Mouse (Mus musculus) neural tube, embryonic 13.5 days (tissue): ENCODE measurements at regions not wholly inside any gene's neighbourhood (a gene's known extent, or its start where the extent isn't known, plus 50 kb on each side); places are given as distances from the start of the nearest gene placed in this dataset.

ENCODE experiments used
- ATAC-seq: fragments of 200-750 bp; cut with Nextera tagmentation; 2 replicates; pipeline ENCODE4 v1.8.0; 2017; ENCODE audit warnings: low read depth, mild to moderate bottlenecking, moderate TSS enrichment, moderate library complexity
- H3K27ac ChIP-seq: fragments of 300-500 bp; sonication (generic); replicated peaks from 2 replicates; pipeline ENCODE4 v1.5.1; 2015; ENCODE audit warnings: moderate library complexity, mild to moderate bottlenecking, inconsistent platforms
- H3K27me3 ChIP-seq: fragments of 300-500 bp; sonication (generic); 2 replicates; pipeline ENCODE4 v1.6.1; 2015; ENCODE audit warnings: mild to moderate bottlenecking, inconsistent platforms
- H3K36me3 ChIP-seq: fragments of 300-500 bp; sonication (generic); 2 replicates; pipeline ENCODE4 v1.6.1; 2015; ENCODE audit warnings: mild to moderate bottlenecking, inconsistent platforms
- H3K4me1 ChIP-seq: fragments of 300-500 bp; sonication (generic); replicated peaks from 2 replicates; pipeline ENCODE4 v1.6.1; 2015; ENCODE audit warnings: inconsistent platforms
- H3K4me2 ChIP-seq: fragments of 300-500 bp; sonication (generic); 2 replicates; pipeline ENCODE4 v1.6.1; 2015; ENCODE audit warnings: inconsistent platforms, mild to moderate bottlenecking, moderate library complexity
- H3K4me3 ChIP-seq: fragments of 300-500 bp; sonication (generic); 2 replicates; pipeline ENCODE4 v1.5.1; 2015; ENCODE audit warnings: mild to moderate bottlenecking, inconsistent platforms
- H3K9ac ChIP-seq: fragments of 300-500 bp; sonication (generic); 2 replicates; pipeline ENCODE4 v1.6.1; 2015; ENCODE audit warnings: moderate library complexity, mild to moderate bottlenecking, inconsistent platforms
- H3K9me3 ChIP-seq: fragments of 300-500 bp; sonication (generic); 2 replicates; pipeline ENCODE4 v1.6.1; 2016; ENCODE audit warnings: inconsistent platforms
- WGBS: fragments of 180-500 bp; shearing (Covaris S2); methylation state at CpG from one replicate; pipeline ENCODE4 v1.1.7; 2015; 5-methylcytosine and 5-hydroxymethylcytosine counted together

- no peak overlapping the region for H3K9ac ChIP-seq
- no peak for ATAC-seq
- no peak overlapping the region for H3K27ac ChIP-seq
- H3K9me3 ChIP-seq: peaks cover 6% of the 10 kb centered on the region; the same call in 1 of the 2 replicates
- H3K36me3 ChIP-seq: no peaks in the 10 kb centered on the region
- no peaks in the 10 kb centered on the region for H3K4me1 ChIP-seq
- no peak overlapping the region for H3K4me3 ChIP-seq
- H3K4me2 ChIP-seq: no peak overlapping the region
- H3K27me3 ChIP-seq: no peaks in the 10 kb centered on the region
- 43% methylated on average over 8 of the region's 8 CpGs for WGBS
Measured at GRCm38 (mm10) chr4:9103958-9104357, 865.1 kb upstream of the Car8 start.

DNA sequence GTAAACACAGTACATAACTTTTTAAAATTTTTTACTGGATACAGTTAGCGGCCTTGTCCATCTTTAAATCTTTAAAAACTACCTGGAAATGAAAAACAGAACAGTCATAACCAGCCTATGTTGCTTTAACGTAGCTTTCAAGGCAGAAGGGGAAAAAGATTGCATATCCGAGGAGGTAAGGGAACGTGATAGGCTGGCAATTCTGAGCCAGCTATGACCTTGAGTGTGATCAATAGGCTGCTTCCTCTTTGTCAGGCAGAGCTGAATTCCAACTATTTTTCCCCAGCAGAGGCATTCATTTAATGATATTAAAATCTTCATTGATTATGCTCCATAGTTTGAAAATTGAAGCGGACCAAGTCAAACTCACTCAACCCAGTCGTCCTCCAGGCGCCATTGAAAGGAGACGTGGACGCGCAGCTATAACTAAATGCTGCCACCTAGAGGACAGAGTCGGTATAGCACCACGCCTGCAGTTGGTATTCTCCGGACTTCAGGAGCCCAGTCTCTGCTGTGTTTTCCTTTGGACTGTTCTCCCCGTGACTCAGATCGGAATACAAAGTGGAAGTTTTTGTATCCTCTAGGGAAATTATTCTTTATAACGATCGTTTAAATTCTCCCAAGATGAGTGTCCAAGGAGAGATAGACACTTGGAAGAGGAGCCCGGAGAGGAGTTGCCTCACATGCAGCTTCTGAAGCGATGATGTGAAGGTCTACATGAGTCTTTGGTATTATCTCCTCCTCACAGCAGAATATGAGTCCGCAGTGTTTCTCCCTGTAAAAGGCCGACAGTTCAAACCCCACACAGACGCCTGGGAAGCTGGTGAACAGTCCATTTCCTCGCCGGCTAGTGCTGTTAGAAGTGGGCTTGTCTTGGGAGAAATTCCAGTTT lies 858.2 kb upstream of the Car8 start:
- Histone ChIP-seq H3K36me3 (no peaks in the 10 kb centered on the region), H3K4me3 (no peak overlapping the region), H3K9ac (no peak overlapping the region), H3K27me3 (no peaks in the 10 kb centered on the region), H3K9me3 (no peaks in the 10 kb centered on the region), H3K4me1 (peaks cover 27% of the 10 kb centered on the region), H3K27ac (no peak overlapping the region), H3K4me2 (peak overlapping the region; percentile 41)
- 27% methylated on average over 24 of the region's 24 CpGs for WGBS
- ATAC-seq: peak; percentile 41; the same call in 1 of the 2 replicates

- H3K27me3 ChIP-seq: no peaks in the 10 kb centered on the region
- peaks cover 27% of the 10 kb centered on the region for H3K4me1 ChIP-seq
- no peak overlapping the region for H3K27ac ChIP-seq
- no peaks in the 10 kb centered on the region for H3K9me3 ChIP-seq
- no peak overlapping the region for H3K4me2 ChIP-seq
- H3K9ac ChIP-seq: no peak overlapping the region
- 60% methylated on average over 2 of the region's 2 CpGs for whole genome bisulfite sequencing
- no peak overlapping the region for H3K4me3 ChIP-seq
- peak; percentile 29; the same call in 1 of the 2 replicates for ATAC-seq
- no peaks in the 10 kb centered on the region for H3K36me3 ChIP-seq
Measured at GRCm38 (mm10) chr4:9096274-9096673, 857.4 kb upstream of the Car8 start.

GRCm38 (mm10) chr4:9095646-9096045 lies 856.8 kb upstream of the Car8 start:
- Histone ChIP-seq H3K4me2 (no peak overlapping the region), H3K4me3 (no peak overlapping the region), H3K4me1 (peaks cover 27% of the 10 kb centered on the region), H3K9ac (no peak overlapping the region), H3K27me3 (no peaks in the 10 kb centered on the region), H3K36me3 (no peaks in the 10 kb centered on the region), H3K27ac (no peak overlapping the region), H3K9me3 (no peaks in the 10 kb centered on the region)
- ATAC-seq: no peak
- 58% methylated on average over 7 of the region's 7 CpGs for WGBS

- Histone ChIP-seq H3K4me1 (peaks cover 27% of the 10 kb centered on the region), H3K27ac (no peak overlapping the region; the same call in 1 of the 2 replicates), H3K9me3 (no peaks in the 10 kb centered on the region), H3K36me3 (no peaks in the 10 kb centered on the region), H3K4me2 (peak overlapping the region; percentile 33), H3K9ac (no peak overlapping the region), H3K4me3 (no peak overlapping the region), H3K27me3 (no peaks in the 10 kb centered on the region)
- 14% methylated on average over 10 of the region's 10 CpGs for WGBS
- ATAC-seq: peak; percentile 68
Measured at GRCm38 (mm10) chr4:9094522-9094921, 855.7 kb upstream of the Car8 start.

- ATAC-seq: peak; percentile 41; the same call in 1 of the 2 replicates
- Histone ChIP-seq H3K4me3 (no peak overlapping the region), H3K27me3 (no peaks in the 10 kb centered on the region), H3K36me3 (no peaks in the 10 kb centered on the region), H3K9me3 (no peaks in the 10 kb centered on the region), H3K4me2 (no peak overlapping the region), H3K4me1 (peaks cover 27% of the 10 kb centered on the region), H3K27ac (no peak overlapping the region; the same call in 1 of the 2 replicates), H3K9ac (no peak overlapping the region)
- 36% methylated on average over 6 of the region's 6 CpGs for WGBS
Measured at GRCm38 (mm10) chr4:9094076-9094475, 855.2 kb upstream of the Car8 start.

DNA sequence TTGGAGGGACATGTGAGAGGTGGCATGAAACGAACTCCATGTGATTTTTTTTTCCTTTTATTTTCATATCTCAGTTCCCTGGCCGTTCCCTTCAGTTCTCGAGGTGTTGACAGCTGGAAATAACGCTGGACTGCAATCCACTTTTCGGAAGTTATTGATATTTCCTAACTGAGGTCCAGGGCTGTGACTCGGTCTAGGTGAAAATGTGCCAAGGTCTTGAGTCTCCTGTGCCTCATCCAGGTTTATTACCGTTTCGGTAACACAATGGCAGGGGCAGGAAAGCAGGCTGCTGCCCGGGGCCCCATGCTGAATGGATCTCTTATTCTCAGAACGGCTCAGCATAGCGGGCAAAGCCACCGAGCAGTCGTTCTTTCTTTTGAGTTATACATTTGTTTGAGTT lies 844.7 kb upstream of the Car8 start:
- Histone ChIP-seq H3K4me3 (no peak overlapping the region), H3K27ac (no peak overlapping the region), H3K9me3 (no peaks in the 10 kb centered on the region), H3K9ac (no peak overlapping the region), H3K27me3 (no peaks in the 10 kb centered on the region), H3K36me3 (no peaks in the 10 kb centered on the region), H3K4me1 (peaks cover 30% of the 10 kb centered on the region), H3K4me2 (no peak overlapping the region)
- no peak for ATAC-seq
- 48% methylated on average over 13 of the region's 13 CpGs for WGBS

DNA sequence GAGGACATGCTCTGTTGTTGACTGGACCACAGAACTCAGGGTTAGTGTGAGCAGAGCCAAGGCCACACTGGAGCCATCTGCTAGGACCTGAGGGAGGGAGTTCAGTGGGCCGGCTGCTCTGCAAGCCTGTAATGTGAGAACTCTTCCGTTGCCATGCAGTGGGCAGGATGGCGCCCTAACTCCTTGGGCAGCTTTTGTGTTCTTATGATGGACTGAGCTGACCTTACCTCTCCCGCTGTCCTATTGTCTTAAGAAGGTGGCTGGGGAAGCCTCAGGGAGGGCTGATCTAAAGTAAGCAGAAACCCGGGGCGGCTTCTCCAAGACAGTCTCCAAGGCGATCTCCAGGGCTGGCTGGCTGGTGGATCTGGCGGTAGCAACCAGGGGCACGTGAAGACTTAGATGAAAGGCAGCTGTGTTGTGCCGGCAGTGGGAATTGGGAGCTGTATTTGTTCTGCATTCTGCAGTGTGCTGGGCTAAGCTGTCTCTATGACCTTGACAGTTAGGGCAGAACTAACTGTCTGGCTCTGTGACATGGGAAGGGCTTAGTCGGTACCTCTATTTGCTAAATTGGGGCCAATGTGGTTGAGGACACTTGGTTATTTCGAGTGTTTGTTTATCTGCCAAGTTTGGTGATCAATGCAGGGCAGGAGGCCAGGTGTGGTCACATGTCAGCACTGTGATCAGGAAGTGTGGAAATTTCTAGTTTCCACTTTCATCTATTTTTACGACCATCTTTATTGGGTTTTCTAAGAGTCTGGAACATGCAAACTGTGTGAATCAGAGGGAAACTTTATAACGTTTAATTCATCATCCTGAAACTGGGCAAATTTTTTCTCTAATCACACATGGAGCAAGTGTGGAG lies 843.1 kb upstream of the Car8 start:
- 36% methylated on average over 14 of the region's 14 CpGs for WGBS
- Histone ChIP-seq H3K9me3 (no peaks in the 10 kb centered on the region), H3K27ac (no peak overlapping the region), H3K4me1 (peaks cover 30% of the 10 kb centered on the region), H3K4me3 (no peak overlapping the region), H3K9ac (no peak overlapping the region), H3K36me3 (no peaks in the 10 kb centered on the region), H3K4me2 (0 out of 2 replicates have a peak overlapping the region, but pooled peaks have one; percentile 4), H3K27me3 (no peaks in the 10 kb centered on the region)
- peak; percentile 59 for ATAC-seq

GRCm38 (mm10) chr4:9080821-9081493 lies 842.1 kb upstream of the Car8 start:
- no peak overlapping the region for H3K4me3 ChIP-seq
- H3K9me3 ChIP-seq: no peaks in the 10 kb centered on the region
- H3K27ac ChIP-seq: no peak overlapping the region
- 65% methylated on average over 15 of the region's 15 CpGs for WGBS
- H3K4me2 ChIP-seq: no peak overlapping the region
- H3K9ac ChIP-seq: no peak overlapping the region
- H3K36me3 ChIP-seq: no peaks in the 10 kb centered on the region
- peaks cover 30% of the 10 kb centered on the region for H3K4me1 ChIP-seq
- H3K27me3 ChIP-seq: no peaks in the 10 kb centered on the region
- no peak for ATAC-seq

DNA sequence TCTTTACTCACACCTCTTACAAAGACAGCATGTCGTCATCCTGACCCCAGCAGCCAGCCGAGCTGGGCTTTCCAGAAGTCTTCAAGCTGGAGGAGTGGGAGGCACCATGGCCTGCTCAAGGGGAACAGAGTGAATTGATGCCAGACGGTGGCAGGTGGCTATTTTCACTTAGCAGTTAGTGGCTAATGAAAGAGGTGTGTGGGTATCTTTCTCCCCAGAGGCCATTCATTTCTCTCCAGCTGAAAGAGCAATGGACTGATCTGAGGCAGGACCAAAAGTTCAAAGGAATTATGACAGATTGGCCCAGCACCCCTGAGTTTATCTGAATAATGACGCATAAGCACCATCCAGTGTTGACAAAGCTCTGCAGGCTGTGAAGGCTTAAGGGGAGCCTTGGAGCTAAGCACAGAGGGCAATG lies 841.0 kb upstream of the Car8 start:
- no peaks in the 10 kb centered on the region for H3K27me3 ChIP-seq
- no peak overlapping the region for H3K27ac ChIP-seq
- no peaks in the 10 kb centered on the region for H3K9me3 ChIP-seq
- no peak overlapping the region for H3K4me2 ChIP-seq
- H3K4me3 ChIP-seq: no peak overlapping the region
- no peaks in the 10 kb centered on the region for H3K36me3 ChIP-seq
- H3K4me1 ChIP-seq: peaks cover 30% of the 10 kb centered on the region
- 31% methylated on average over 4 of the region's 4 CpGs for WGBS
- H3K9ac ChIP-seq: no peak overlapping the region
- no peak for ATAC-seq

- H3K4me2 ChIP-seq: no peak overlapping the region
- WGBS: 40% methylated on average over 2 of the region's 2 CpGs
- no peaks in the 10 kb centered on the region for H3K27me3 ChIP-seq
- no peaks in the 10 kb centered on the region for H3K9me3 ChIP-seq
- no peak overlapping the region for H3K4me3 ChIP-seq
- no peak overlapping the region for H3K27ac ChIP-seq
- ATAC-seq: no peak
- H3K4me1 ChIP-seq: 0 out of 2 replicates have a peak, but pooled peaks cover 12% of the 10 kb centered on the region
- H3K36me3 ChIP-seq: no peaks in the 10 kb centered on the region
- no peak overlapping the region for H3K9ac ChIP-seq
Measured at GRCm38 (mm10) chr4:9074447-9074846, 835.6 kb upstream of the Car8 start.
